Mouse (Mus musculus): ENCODE results near the gene Itih3. TPM values are rescaled to one million over a fixed set of nuclear protein-coding genes. Genes with fewer than 3 reads are reported as not detected.
A peak's percentile ranks its signal among the peaks of the same experiment; 100 is the strongest.

Gene Itih3
- polyA plus RNA-seq, 1 experiment from 2014 or later: not detected

- Histone ChIP-seq H3K36me3 (replicated peaks) (no peaks in the 10 kb centered on the region), H3K27me3 (replicated peaks; ENCODE audit: low read depth, poor library complexity, severe bottlenecking) (no peaks in the 10 kb centered on the region)
Observed at GRCm38 (mm10) chr14:30925492-30925891, 1.9 kb upstream of the Itih3 start.

GRCm38 (mm10) chr14:30922053-30922670 lies 1.4 kb downstream of the Itih3 start:
- peaks cover 12% of the 10 kb centered on the region for H3K4me1 ChIP-seq
- H3K4me3 ChIP-seq: no peak overlapping the region
- no peaks in the 10 kb centered on the region for H3K9me3 ChIP-seq
- H3K27ac ChIP-seq (replicated peaks): peak overlapping the region; percentile 30; the same call in 1 of the 2 replicates
- no peak for DNase-seq (ENCODE audit: low spot score)
- WGBS: 70% methylated on average over 8 of the region's 8 CpGs
- no peaks in the 10 kb centered on the region for H3K27me3 ChIP-seq (replicated peaks; ENCODE audit: low read depth, poor library complexity, severe bottlenecking)
- H3K36me3 ChIP-seq (replicated peaks): no peaks in the 10 kb centered on the region

More at GRCm38 (mm10) chr14:30925492-30925891, 1.9 kb upstream of the Itih3 start:
- Histone ChIP-seq H3K4me3 (no peak overlapping the region), H3K4me1 (peaks cover 12% of the 10 kb centered on the region), H3K9me3 (no peaks in the 10 kb centered on the region), H3K27ac (replicated peaks) (no peak overlapping the region)
- DNase-seq (ENCODE audit: low spot score): no peak
- 91% methylated on average over 3 of the region's 3 CpGs for WGBS

- 89% methylated on average over 1 of the region's 1 CpGs for WGBS
- Histone ChIP-seq H3K36me3 (replicated peaks) (no peaks in the 10 kb centered on the region), H3K4me3 (no peak overlapping the region)
Observed at GRCm38 (mm10) chr14:30916516-30916915, 7.0 kb downstream of the Itih3 start.

GRCm38 (mm10) chr14:30913404-30913803 lies 10.2 kb downstream of the Itih3 start:
- Histone ChIP-seq H3K4me1 (no peaks in the 10 kb centered on the region), H3K27ac (replicated peaks) (no peak overlapping the region), H3K4me3 (no peak overlapping the region), H3K9me3 (no peaks in the 10 kb centered on the region), H3K27me3 (replicated peaks; ENCODE audit: low read depth, poor library complexity, severe bottlenecking) (no peaks in the 10 kb centered on the region), H3K36me3 (replicated peaks) (no peaks in the 10 kb centered on the region)
- no peak for DNase-seq (ENCODE audit: low spot score)
- WGBS: 91% methylated on average over 5 of the region's 5 CpGs

More at GRCm38 (mm10) chr14:30916516-30916915, 7.0 kb downstream of the Itih3 start:
- Histone ChIP-seq H3K9me3 (no peaks in the 10 kb centered on the region), H3K4me1 (no peaks in the 10 kb centered on the region), H3K27ac (replicated peaks) (no peak overlapping the region), H3K27me3 (replicated peaks; ENCODE audit: low read depth, poor library complexity, severe bottlenecking) (no peaks in the 10 kb centered on the region)
- DNase-seq (ENCODE audit: low spot score): no peak

- Histone ChIP-seq H3K4me3 (no peak overlapping the region), H3K36me3 (replicated peaks) (no peaks in the 10 kb centered on the region), H3K27me3 (replicated peaks; ENCODE audit: low read depth, poor library complexity, severe bottlenecking) (no peaks in the 10 kb centered on the region), H3K27ac (replicated peaks) (no peak overlapping the region), H3K9me3 (no peaks in the 10 kb centered on the region), H3K4me1 (no peaks in the 10 kb centered on the region)
- DNase-seq (ENCODE audit: low spot score): no peak
- 82% methylated on average over 8 of the region's 8 CpGs for WGBS
Observed at GRCm38 (mm10) chr14:30912641-30913040, 10.9 kb downstream of the Itih3 start.

- Histone ChIP-seq H3K9me3 (no peaks in the 10 kb centered on the region), H3K4me3 (no peak overlapping the region), H3K27ac (replicated peaks) (no peak overlapping the region), H3K4me1 (no peaks in the 10 kb centered on the region), H3K36me3 (replicated peaks) (no peaks in the 10 kb centered on the region), H3K27me3 (replicated peaks; ENCODE audit: low read depth, poor library complexity, severe bottlenecking) (no peaks in the 10 kb centered on the region)
- WGBS: 91% methylated on average over 8 of the region's 8 CpGs
- DNase-seq (ENCODE audit: low spot score): no peak
Observed at GRCm38 (mm10) chr14:30911141-30911540, 12.4 kb downstream of the Itih3 start.

- 87% methylated on average over 3 of the region's 3 CpGs for WGBS
Observed at GRCm38 (mm10) chr14:30907814-30908265, 15.7 kb downstream of the Itih3 start.

GRCm38 (mm10) chr14:30906001-30906400 lies 17.6 kb downstream of the Itih3 start:
- Histone ChIP-seq H3K27ac (replicated peaks) (no peak overlapping the region), H3K4me3 (no peak overlapping the region), H3K4me1 (no peaks in the 10 kb centered on the region), H3K27me3 (replicated peaks; ENCODE audit: low read depth, poor library complexity, severe bottlenecking) (no peaks in the 10 kb centered on the region), H3K36me3 (replicated peaks) (no peaks in the 10 kb centered on the region), H3K9me3 (no peaks in the 10 kb centered on the region)
- WGBS: 92% methylated on average over 6 of the region's 6 CpGs
- no peak for DNase-seq (ENCODE audit: low spot score)

More at GRCm38 (mm10) chr14:30907814-30908265, 15.7 kb downstream of the Itih3 start:
- H3K27ac ChIP-seq (replicated peaks): no peak overlapping the region
- H3K9me3 ChIP-seq: no peaks in the 10 kb centered on the region
- no peak overlapping the region for H3K4me3 ChIP-seq
- no peaks in the 10 kb centered on the region for H3K4me1 ChIP-seq
- no peaks in the 10 kb centered on the region for H3K27me3 ChIP-seq (replicated peaks; ENCODE audit: low read depth, poor library complexity, severe bottlenecking)
- DNase-seq (ENCODE audit: low spot score): no peak
- H3K36me3 ChIP-seq (replicated peaks): no peaks in the 10 kb centered on the region

GRCm38 (mm10) chr14:30904307-30904706 lies 19.3 kb downstream of the Itih3 start:
- Histone ChIP-seq H3K36me3 (replicated peaks) (no peaks in the 10 kb centered on the region), H3K4me3 (no peak overlapping the region), H3K9me3 (peaks cover 6% of the 10 kb centered on the region; the same call in 1 of the 2 replicates), H3K27me3 (replicated peaks; ENCODE audit: low read depth, poor library complexity, severe bottlenecking) (no peaks in the 10 kb centered on the region), H3K4me1 (no peaks in the 10 kb centered on the region), H3K27ac (replicated peaks) (no peak overlapping the region)
- no peak for DNase-seq (ENCODE audit: low spot score)
- 83% methylated on average over 8 of the region's 8 CpGs for WGBS

- Histone ChIP-seq H3K4me1 (no peaks in the 10 kb centered on the region), H3K27ac (replicated peaks) (no peak overlapping the region)
- 72% methylated on average over 3 of the region's 3 CpGs for WGBS
Observed at GRCm38 (mm10) chr14:30903036-30903435, 20.5 kb downstream of the Itih3 start.

GRCm38 (mm10) chr14:30902628-30903027 lies 20.9 kb downstream of the Itih3 start:
- Histone ChIP-seq H3K36me3 (replicated peaks) (no peaks in the 10 kb centered on the region), H3K4me3 (no peak overlapping the region), H3K4me1 (no peaks in the 10 kb centered on the region), H3K27ac (replicated peaks) (no peak overlapping the region), H3K9me3 (peaks cover 6% of the 10 kb centered on the region; the same call in 1 of the 2 replicates), H3K27me3 (replicated peaks; ENCODE audit: low read depth, poor library complexity, severe bottlenecking) (no peaks in the 10 kb centered on the region)
- DNase-seq (ENCODE audit: low spot score): no peak
- 93% methylated on average over 5 of the region's 5 CpGs for WGBS

More at GRCm38 (mm10) chr14:30903036-30903435, 20.5 kb downstream of the Itih3 start:
- DNase-seq (ENCODE audit: low spot score): no peak
- Histone ChIP-seq H3K36me3 (replicated peaks) (no peaks in the 10 kb centered on the region), H3K27me3 (replicated peaks; ENCODE audit: low read depth, poor library complexity, severe bottlenecking) (no peaks in the 10 kb centered on the region), H3K4me3 (no peak overlapping the region), H3K9me3 (peaks cover 6% of the 10 kb centered on the region; the same call in 1 of the 2 replicates)

GRCm38 (mm10) chr14:30899972-30900371 lies 23.6 kb downstream of the Itih3 start:
- 53% methylated on average over 3 of the region's 3 CpGs for WGBS

GRCm38 (mm10) chr14:30888271-30888732 lies 35.3 kb downstream of the Itih3 start:
- Histone ChIP-seq H3K4me3 (no peak overlapping the region), H3K4me1 (peaks cover 7% of the 10 kb centered on the region), H3K27me3 (replicated peaks; ENCODE audit: low read depth, poor library complexity, severe bottlenecking) (no peaks in the 10 kb centered on the region), H3K27ac (replicated peaks) (no peak overlapping the region; the same call in 1 of the 2 replicates), H3K9me3 (no peaks in the 10 kb centered on the region), H3K36me3 (replicated peaks) (no peaks in the 10 kb centered on the region)
- DNase-seq (ENCODE audit: low spot score): peak; percentile 15
- WGBS: 24% methylated on average over 9 of the region's 9 CpGs

More at GRCm38 (mm10) chr14:30899972-30900371, 23.6 kb downstream of the Itih3 start:
- Histone ChIP-seq H3K4me1 (peaks cover 8% of the 10 kb centered on the region; the same call in 1 of the 2 replicates), H3K27ac (replicated peaks) (no peak overlapping the region), H3K9me3 (peaks cover 6% of the 10 kb centered on the region; the same call in 1 of the 2 replicates), H3K4me3 (no peak overlapping the region), H3K27me3 (replicated peaks; ENCODE audit: low read depth, poor library complexity, severe bottlenecking) (no peaks in the 10 kb centered on the region), H3K36me3 (replicated peaks) (no peaks in the 10 kb centered on the region)
- no peak for DNase-seq (ENCODE audit: low spot score)

All from embryonic facial prominence, embryonic 10.5 days (tissue).